Mouse (Mus musculus) testis, postnatal 14 days (tissue): ENCODE results near the gene Ankub1.

Experiments
- DNase-seq: peaks from one replicate; pipeline ENCODE4 v3.0.0; 2021; ENCODE audit warnings: low spot score

Gene Ankub1

DNA sequence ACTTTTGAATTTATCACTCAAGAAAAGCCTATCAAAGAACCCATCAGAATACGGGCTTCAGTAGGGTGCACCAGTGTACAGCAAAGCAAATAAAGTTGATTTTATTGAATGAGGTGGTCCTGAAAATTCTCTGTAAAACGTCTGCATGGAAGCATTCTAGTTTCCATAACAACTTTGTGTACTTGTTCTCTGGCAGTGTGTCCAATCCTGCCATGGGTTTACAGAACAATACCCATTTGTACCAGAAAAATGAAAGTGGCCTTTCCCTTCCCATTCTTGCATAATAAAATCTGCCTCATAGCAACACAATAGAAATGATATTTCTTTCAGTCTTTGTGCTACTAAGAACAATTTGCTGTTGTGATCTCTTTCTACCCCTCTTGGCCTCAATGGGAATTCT, at the start of gene Ankub1:
Gene Ankub1 (minus strand): TSS at position 81 of the 400 bp plus-strand sequence.
- no peak for DNase-seq

DNA sequence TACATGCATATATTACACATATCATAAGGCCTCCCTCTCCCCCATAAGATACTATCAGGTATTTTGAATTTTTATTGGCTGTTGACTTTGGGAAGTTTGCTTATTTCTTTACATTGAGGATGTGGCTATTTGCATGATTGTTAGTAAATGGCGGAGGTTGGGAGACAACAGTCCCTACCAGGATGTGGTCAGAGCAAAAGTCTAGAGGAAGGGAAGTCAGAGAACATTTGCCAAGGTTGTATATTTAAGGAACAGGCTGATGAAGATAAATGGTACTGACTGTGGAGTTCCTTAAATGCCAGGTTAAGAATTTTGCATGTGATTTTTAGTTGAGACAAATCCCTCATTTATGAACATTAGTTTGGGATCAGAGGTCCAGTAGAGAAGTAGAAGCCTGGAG, 47.2 kb upstream of the Ankub1 start:
- no peak for DNase-seq

DNA sequence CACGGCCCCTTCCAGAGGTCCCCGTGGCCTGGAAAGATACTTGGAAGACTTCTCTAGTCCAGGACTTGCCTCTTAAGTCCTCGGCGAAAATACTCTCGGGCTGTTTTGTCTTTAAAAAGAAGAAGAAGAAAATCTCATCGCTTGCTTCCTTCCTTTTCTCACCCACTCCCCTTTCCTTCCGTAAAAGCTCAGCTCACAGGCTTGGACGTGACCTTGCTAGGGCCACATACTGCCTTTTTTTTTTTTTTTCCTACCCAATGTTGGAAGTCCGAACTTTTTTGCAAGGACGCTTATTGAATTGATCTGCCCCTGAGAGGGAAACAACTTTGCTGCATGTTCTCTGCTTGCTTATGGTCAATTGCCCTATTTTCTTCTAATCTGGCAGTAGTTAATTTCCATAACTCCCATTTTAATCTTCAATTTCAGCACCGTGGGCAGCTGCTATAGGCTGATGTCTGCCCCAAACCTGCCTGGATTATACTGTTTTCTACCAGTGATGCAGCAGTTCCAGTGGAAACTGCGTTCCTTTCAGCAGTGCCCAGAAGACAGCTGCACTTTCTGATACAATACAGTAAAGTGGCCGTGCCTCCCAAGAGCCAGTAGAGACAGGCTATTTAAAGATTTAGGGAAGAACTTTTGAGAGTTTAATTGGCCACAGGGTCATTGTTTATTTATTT, 44.0 kb upstream of the Ankub1 start:
- no peak for DNase-seq

DNA sequence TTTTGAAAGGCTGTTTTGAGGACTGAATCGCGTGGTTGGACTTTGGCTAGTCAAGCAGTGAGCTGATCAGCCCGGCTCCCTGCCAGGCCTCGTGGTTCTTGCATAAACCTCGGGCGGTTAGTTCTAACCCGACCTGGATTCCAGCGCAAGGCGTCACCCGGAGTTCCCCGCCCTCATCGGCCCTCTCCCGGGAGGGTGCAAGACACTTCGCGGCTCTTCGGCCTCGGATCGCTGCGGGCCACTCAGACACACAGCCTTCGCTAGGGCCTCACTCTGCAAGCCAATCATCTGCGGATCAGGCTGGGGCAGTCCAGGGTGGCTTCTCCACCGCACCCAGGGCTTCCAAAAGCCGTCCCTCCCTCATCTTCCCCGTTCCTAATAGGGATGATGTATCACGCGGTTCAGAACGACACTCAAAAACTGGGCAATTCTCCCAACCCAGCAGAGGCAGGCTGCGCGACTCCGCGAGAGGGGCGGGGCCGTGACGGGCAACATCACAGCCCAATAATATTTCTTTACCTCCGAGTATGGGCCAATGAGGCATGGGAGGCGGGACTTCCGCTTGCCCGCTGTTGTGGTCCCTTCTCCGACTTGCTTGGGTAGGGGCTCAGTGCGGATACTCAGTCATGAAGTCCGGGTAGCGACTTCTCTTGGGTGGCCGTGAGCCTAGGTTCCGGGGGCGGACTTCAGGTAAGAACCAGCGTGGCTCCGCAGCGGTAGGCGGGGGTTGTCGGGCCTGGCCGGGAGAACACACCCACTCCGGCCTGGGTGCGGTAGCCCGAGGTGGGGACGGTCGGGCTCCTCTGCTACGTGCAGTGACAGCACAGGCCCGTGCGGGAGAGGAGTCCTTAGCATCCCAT, 43.1 kb upstream of the Ankub1 start, which contains the start of gene Rnf13:
Gene Rnf13 (plus strand): TSS at position 552 of the 860 bp plus-strand sequence.
- DNase-seq, result peak; percentile 96

DNA sequence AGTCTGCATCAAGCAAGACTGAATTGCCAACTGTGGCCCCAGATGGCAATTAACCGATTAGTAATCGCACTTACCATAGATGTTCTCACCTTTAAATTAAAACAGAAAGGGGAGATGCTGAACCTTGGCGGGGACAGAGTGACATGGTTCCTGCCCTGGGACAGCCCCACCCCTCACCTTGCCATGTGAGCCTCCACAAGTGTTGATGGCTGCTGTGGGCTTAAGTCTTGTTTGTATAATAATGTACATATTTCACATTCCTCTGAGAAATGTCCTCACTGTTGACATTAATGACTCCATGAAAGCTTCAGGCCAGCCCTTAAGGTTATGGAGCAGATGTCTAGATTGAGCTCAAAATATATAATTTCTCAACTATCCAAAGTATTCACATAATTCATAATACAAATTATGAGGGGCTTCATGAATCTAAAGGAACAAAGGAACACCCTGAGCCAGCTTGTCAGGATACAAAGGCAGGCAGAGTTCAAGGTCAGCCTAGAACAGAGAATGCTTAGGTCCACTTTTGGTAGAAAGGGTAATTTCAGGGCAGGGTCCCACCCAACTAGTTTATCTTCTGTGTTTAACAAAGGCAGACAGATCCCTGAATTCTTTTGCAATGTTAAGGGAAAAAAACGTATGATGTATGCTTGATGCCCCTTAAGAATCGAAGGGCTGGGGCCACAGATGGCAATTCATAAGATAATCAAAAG, 39.8 kb upstream of the Ankub1 start:
- no peak for DNase-seq

DNA sequence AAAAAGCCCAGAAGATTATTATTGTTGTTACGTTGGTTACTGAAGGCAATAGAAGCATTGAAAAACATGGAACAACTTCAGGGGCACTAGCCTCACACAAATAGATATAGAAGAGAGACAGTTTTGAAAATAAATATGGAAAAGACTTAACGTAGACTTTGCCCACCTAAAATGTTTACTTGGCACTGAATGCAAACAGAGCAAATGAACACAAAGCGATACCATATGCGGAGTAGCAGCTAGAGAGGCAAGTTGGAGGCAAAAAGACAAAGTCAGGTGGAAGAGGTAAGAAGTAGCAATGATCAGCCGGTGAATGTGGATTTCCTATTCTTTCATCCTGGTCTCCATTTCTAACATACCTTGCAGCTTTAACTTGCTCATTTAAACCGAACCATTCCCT, 21.6 kb upstream of the Ankub1 start:
- no peak for DNase-seq

DNA sequence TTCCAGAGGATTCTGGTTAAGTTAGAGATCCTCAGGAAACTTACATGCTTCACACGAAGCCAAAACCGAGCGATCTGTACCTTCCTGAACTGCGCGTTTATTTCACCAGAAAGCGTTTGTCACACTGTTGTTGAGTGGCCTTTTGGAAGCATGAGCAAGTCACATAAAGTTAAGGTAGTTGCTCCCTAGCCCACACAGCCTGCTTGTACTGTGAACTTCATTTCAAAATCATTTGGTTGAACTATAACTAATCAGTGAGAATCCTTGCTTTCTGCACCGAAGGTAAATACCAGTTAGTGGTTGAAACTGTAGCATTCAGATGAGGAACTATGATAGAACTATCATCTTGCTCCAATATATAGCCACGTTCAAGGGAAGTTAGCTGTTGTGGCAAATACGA, 4.2 kb upstream of the Ankub1 start:
- no peak for DNase-seq

DNA sequence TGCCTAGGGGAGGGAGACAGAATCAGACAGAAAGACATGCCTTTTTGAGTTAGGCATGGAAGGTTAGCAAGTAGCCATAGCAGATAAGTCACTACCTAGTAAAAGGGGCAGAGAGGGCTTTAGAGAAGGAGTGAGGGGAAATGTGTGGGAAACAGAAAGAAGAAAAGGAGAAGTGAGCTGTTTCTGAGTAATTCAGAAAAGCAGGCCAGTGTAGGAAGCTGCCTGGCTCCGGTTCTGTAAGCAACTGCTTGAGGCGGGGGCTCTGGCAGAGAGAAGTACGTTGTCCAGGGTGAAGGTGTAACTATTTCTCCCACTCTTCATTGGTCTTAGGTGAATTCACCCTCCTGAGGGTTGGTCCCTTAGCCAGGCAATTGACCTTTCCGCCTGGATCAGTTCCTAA, 3.6 kb upstream of the Ankub1 start:
- DNase-seq, result no peak

DNA sequence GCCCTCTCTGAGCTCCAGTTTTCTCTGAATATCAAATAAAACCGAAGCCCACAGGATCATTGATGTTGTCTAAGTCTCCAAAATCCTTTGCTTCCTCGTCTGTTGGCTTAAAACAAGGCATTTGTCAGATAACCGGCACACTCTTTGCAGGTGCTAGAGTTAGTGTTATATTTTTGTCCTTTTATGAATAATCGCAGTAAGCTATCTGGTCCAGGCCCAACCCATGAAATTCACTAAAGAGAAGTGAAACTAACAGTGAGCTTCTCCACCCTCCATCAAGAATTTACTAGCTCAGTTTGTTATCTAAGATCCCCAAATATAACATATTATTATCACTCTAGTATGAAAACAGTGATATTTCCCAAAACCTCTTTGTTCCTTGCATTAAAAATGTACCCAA, 827 bp downstream of the Ankub1 start:
- no peak for DNase-seq

DNA sequence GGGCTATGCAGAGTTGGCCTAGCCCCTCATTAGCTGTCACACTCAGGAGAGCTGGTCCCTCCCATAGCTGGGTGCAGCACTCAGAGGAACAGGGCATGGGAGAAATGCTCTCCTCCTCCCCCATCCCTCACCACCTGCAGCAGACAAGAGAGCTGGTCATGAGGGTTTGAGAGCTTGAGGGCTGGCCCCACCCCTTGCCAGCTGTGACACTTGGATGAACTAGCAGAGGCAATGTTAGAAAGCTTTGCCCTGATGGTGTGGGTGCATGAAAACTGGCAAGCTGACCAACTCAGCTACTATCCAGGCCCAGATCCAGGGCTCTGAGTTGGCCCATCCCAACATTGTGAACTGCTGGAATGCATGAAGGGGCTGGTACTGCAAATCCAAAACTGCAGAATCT, 14.8 kb downstream of the Ankub1 start:
- DNase-seq, result no peak

DNA sequence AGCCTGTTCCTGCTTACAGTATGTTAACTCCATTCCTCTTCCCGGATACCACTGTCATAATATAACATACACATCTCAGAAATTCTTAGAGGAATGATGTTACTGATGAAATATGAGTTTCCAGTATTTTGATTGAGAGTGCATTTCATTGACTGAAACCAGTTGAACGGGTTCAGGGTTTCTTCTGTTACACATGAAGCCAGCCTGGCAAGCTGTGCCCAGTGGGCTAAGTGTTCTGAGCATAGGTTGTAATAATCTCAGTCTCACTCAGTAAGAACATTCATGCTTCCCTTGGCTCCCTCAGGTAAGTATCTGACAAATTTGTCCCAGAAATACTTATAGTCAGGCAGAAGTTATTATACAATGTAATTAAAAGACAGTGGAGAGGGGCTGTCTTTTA, 18.5 kb downstream of the Ankub1 start:
- DNase-seq, result no peak

DNA sequence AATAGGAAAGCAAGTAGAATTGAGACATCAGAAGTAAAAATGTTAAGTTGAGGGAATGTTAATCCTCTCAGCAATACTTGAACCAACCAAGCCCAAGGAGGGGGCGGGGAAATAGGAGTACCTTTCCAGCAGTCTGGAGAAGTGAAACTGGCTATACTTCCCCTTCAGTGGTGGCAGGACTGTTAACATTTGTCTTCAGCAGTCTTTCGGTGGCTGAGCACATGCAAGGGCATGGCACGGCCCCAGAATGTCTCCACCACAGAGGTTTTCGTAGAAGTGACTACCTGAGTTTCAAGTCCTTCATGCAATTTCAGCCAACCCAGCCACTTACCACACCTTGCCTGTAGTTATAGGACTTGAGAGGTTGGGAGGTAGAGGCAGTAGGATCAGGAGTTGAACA, 19.0 kb downstream of the Ankub1 start:
- DNase-seq, result no peak

DNA sequence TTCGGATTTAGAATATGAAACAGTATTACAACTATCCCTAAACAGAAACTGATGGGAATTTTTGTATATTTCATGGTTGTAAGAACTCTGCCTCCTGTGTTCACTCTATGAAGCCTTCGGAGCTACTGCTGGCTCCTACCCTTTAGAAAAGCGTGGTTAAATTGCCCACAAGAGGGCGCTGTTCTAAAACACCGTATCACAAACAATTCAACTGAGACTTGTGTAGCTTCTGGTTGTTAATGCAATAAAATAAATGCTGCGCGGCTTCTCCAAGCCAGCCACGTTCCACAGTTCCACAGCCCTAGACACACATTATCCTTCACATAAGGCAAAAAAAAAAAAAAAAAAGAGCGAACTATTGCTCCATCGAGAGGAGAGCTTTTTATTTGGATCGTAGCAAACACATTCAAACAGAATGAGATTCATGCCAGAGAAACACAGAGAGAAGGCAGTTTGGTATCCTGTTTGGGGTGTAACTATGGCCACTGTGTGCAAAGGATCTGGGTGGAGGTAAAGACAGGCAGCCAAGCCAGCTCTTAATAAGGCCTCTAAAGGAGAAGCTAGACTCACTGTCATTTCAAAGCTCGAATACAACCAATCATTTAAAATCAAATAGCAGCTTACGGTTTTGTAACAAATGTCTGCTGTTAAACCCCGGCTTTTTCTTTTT, 25.4 kb downstream of the Ankub1 start:
- peak; percentile 45 for DNase-seq

DNA sequence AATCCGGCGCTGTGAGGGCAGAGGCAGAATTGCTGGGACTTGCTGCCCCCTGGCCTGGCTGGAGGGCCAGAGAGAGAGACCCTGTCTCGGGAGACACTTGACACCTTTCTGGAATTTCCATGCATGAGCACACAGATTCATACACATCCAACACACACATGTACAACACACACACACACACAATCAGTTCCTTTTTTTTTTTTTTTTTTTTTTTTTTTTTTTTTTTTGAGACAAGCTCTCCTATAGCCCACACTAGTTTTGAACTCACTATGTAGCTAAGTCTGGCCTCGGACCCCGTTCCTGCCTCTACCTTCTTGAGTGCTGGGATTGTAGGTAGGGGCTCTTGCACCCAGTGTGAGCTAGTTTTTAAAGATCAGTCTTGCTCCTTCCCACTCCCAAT, 26.7 kb downstream of the Ankub1 start:
- DNase-seq, result no peak

DNA sequence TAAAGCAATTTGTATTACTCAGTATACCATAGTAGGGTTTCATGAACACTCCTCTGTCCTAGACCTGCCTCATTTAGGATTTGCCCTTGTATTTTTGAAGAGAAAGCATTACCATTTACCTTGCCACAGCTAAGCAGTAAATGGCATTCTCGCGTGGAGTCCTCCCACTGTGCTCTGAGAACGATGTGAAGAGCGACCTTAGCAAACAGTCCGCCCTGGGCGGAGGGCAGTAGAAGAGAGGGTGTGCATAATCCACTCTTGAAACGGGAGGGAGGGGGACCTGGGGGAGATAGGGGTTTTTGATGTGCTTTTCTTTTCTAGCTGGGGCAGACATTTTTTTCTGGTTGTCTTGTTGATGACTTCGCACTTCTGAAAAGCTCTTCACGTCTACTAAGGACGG, 27.9 kb downstream of the Ankub1 start:
- no peak for DNase-seq

DNA sequence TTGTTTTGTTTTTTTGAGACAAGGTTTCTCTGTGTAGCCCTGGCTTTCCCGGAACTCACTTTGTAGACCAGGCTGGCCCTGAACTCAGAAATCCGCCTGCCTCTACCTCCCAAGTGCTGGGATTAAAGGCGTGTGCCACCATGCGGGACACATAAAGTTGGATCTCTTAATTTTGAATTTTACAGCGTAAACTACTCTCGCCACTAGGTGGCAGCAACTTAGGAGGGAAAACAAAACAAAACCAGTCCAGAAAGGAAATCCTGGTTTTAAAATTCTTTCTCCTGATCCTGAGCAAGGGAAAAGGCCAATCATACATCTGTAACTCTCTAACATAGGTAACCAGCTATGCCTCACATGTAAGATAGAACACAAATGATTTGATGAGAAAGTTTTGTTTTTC, 28.9 kb downstream of the Ankub1 start:
- no peak for DNase-seq

DNA sequence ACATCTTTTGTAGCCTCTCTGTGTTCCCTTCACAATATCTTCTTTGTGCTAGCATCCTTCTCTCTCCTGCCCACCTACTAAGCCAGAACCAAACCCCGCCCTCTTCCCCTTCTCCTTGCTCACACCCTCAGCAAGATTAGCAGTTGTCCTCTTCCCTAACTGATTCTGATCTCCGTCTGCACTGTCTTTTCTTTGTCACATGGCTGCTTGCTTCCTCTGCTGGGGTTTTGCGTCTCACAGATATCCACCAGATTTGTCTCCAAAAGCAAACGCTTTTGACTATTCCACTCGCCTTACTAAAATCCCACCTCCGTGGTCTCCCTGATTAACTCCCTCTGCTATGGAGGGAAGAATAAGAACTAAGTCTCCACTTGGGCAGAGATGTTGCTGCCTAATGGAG, 34.0 kb downstream of the Ankub1 start:
- DNase-seq, result no peak

DNA sequence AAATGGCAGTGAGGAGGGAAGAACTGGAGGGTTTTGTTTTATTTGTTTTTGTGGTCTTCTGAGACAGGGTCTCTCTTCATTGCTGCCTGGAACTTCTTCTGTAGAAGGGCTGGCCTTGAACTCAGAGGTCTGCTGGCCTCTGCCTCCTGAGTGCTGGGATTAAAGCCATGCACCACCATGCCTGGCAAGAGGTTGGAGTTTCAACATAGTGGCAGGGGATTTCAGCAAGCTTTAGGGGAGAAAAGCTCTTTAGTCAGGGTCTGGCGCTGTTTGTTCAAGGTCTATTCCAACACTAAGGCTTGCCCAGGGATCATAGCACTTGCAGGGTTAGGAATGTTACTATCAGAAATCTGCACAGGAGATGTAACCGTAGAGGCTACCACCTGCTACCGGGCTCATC, 39.0 kb downstream of the Ankub1 start:
- DNase-seq, result no peak

DNA sequence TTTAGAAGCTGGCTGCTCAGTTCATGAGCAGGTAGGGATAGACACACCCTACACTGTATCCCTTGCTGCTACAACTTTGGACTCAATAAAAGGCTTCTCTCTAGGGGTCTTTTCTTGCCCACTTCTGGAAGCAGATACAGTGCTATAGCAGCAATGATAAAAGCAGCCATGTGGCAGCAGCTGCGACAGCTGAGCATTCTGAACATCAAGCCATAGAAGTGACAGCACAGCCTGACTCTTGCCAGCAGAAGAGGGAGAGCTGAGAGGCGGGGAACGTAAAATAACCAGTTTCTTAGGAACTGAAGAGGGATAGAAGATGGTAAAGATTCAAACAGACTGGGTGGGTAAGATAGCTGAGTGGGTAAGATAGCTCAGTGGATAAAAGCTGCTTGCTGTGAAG, 40.1 kb downstream of the Ankub1 start:
- DNase-seq, result no peak

DNA sequence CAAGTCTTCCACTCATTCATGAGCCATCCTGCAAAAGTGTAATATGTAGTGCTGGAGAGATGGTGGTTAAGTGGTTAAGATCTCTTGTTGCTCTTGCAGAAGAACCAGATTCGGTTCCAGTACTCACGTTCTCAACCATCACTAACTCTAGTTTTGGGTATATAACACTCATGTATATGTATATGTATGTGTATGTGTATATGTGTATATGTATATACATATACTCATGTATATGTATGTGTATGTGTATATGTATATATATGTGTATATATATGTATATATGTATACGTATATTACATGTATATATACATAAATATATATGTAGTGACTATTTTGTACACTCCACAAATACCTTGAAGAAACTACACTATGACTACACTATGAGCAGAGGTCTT, 40.7 kb downstream of the Ankub1 start:
- DNase-seq, result no peak

DNA sequence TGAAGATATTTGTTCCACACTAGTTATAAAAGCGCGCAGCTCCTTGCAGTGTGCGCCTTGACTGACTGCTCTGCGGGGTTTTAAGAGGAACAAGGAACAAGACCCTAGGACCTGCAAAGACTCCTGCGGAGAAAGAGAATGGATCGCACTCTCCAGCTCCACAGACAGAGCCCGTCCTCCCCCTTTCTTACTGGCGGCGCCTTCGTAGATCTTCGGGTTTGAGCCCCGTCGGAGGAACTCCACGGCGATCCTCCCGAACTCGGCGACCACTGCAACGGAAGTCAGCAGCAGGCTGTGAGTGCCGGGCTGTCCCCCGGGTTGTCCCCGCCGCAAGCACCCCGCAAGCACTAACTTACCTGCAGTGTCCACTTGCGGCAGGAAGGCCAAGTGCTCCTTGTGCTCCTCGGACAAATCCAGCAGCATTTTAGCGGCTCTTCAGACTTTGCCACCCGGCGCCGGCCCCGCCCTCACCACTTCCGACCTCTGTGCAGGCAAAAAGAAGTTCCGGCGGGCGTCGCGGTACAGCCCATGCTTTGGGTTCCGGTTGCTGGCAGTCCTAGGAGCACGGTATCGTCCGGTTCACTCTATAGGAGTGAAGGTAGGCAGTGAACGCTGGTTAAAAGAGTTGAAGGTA, 41.3 kb downstream of the Ankub1 start, which contains the start of gene Commd2:
Gene Commd2 (minus strand): TSS at position 485 of the 634 bp plus-strand sequence.
- DNase-seq, result peak; percentile 87

DNA sequence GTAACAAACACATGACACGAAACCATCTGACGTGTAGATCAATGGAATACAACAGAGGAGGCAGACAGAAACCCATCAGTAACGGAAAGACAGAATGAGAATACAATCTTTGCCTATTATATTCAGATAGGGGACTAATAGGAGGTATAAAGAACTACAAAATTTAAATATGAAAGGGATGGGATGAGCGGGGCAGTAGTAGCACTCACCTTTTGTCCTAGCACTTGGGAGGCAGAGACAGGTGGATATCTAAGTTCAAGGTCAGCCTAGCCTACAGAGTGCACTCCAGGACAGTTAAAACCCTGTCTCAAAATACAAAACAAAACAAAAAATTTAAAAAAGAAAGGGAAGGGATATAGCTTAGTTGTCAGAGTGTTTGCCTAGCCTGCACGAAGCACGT, 49.4 kb downstream of the Ankub1 start:
- DNase-seq, result no peak
